Mouse (Mus musculus) heart, adult 2 months (tissue): ENCODE data around the gene Tut7. TPM values are rescaled to one million over a fixed set of nuclear protein-coding genes. Genes with fewer than 3 reads are reported as not detected.

Experiments used
- DNase-seq, 2 experiments: peaks; one replicate each; pipeline ENCODE4 v3.0.0; 2021
- H3K27ac ChIP-seq: fragments of 200-600 bp; 2 replicates; pipeline ENCODE4 v1.8.1; 2022
- H3K27me3 ChIP-seq: fragments of 200-500 bp; 2 replicates; pipeline ENCODE4 v1.6.1; 2012; ENCODE audit warnings: mild to moderate bottlenecking, low read length, inconsistent platforms, mixed read lengths; ENCODE audit not compliant: control insufficient read depth, insufficient read depth
- H3K36me3 ChIP-seq: fragments of 200-500 bp; 2 replicates; pipeline ENCODE4 v1.6.1; 2012; ENCODE audit warnings: low read length, inconsistent platforms; ENCODE audit not compliant: control insufficient read depth, insufficient read depth
- H3K4me1 ChIP-seq: fragments of 200-500 bp; 2 replicates; pipeline ENCODE4 v1.6.1; 2011; ENCODE audit warnings: low read length; ENCODE audit not compliant: control insufficient read depth, insufficient read depth
- H3K4me3 ChIP-seq: fragments of 200-600 bp; 2 replicates; pipeline ENCODE4 v1.8.1; 2022
- H3K79me2 ChIP-seq: fragments of 200-500 bp; replicated peaks from 2 replicates; pipeline ENCODE4 v1.6.1; 2012; ENCODE audit warnings: mild to moderate bottlenecking, inconsistent platforms, low read length, moderate library complexity, mixed read lengths; ENCODE audit not compliant: control insufficient read depth, insufficient read depth
- H3K9ac ChIP-seq: fragments of 200-500 bp; 2 replicates; pipeline ENCODE4 v1.6.1; 2012; ENCODE audit warnings: low read depth, mild to moderate bottlenecking, control low read depth, inconsistent platforms, low read length, mixed read lengths
- CTCF ChIP-seq: fragments of 200-600 bp; IDR thresholded peaks from 2 replicates; pipeline ENCODE4 v1.8.1; 2022; ENCODE audit warnings: antibody characterized with exemption, mild to moderate bottlenecking, moderate library complexity
- EP300 ChIP-seq: fragments of 200-500 bp; IDR thresholded peaks from 2 replicates; pipeline ENCODE4 v1.6.1; 2011; ENCODE audit warnings: low read depth, low read length, control low read depth; ENCODE audit not compliant: insufficient read depth
- POLR2A ChIP-seq: fragments of 200-500 bp; IDR thresholded peaks from 2 replicates; pipeline ENCODE4 v1.6.1; 2011; ENCODE audit warnings: mild to moderate bottlenecking, low read depth, low read length, control low read depth; ENCODE audit not compliant: insufficient read depth
- whole genome bisulfite sequencing: fragments of 180-500 bp; shearing (Covaris S2); methylation state at CpG from one replicate; pipeline ENCODE4 v1.1.7; 2018; 5-methylcytosine and 5-hydroxymethylcytosine counted together
- intact Hi-C: fragments of 180-260 bp; cut with DNase I; formaldehyde crosslinking; loops from one replicate; pipeline ENCODE4 v1.15.1; 2025
- polyA plus RNA-seq: library from polyadenylated mRNA; depleted of rRNA; stranded (reverse); fragments of >200 nt; gene quantifications from 2 replicates; pipeline ENCODE4 v1.2.3, GENCODE M21; 2012
- total RNA-seq, 2 experiments: library from RNA; stranded (reverse); gene quantifications; 2 replicates each; pipeline ENCODE4 v1.2.3; 2021

The Tut7 gene
- total and polyA plus RNA-seq, 3 experiments, result 10.3 to 45.1 (median 41.6) TPM

DNA sequence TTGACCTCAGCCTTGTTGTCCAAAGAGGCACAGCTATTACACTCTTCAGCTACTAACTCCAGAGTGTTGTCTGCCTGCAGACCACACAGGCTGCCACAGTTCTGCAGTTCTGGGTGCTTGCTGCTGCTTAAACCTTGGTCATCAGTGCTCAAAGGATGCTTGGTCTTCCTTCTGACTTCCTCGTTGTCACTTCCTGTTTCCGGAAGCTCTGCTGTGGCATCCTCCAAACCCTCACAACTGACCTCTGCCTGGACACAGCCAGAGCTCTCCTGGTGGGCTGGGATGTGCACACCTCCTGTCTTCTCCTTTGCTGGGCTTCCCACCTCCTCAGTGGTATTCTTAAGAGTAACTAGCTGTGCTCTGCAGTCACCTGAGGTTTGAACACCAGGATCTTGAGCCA lies 22.9 kb downstream of the Tut7 start:
- Histone ChIP-seq H3K4me1 (no peaks in the 10 kb centered on the region), H3K9ac (no peak overlapping the region), H3K4me3 (no peak overlapping the region), H3K36me3 (no peaks in the 10 kb centered on the region; the same call in none of the 2 replicates), H3K79me2 (peaks cover 2% of the 10 kb centered on the region; the same call in 1 of the 2 replicates), H3K27me3 (no peaks in the 10 kb centered on the region), H3K27ac (no peak overlapping the region)
- WGBS, result 40% methylated on average over 2 of the region's 2 CpGs
- TF ChIP-seq EP300 (no peak), POLR2A (no peak), CTCF (no peak)
- intact Hi-C loops, result no loop called here
- no peak for DNase-seq

DNA sequence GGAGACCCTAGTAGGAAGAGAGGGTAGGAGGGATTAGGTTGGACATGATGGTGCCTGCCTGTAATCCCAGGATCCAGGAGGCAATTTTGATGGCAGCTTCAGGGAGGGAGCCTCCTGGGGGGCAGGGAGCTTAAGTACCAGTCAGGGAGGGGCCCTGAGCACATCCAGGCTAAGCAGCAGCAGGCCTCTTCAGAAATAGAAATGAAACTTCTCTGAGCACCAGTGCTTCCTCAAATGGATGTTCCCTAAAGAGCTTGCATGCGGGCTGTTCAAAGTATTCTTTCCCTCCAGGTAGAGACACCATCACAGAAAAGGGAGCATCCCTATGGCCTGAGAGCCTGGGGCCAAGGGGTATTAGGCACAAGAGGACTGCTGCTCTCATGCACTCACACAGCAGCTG lies 24.6 kb downstream of the Tut7 start:
- no peaks in the 10 kb centered on the region for H3K27me3 ChIP-seq
- no peaks in the 10 kb centered on the region; the same call in 1 of the 2 replicates for H3K79me2 ChIP-seq
- H3K27ac ChIP-seq, result no peak overlapping the region
- H3K36me3 ChIP-seq, result no peaks in the 10 kb centered on the region; the same call in none of the 2 replicates
- no peak for DNase-seq
- no peak overlapping the region for H3K9ac ChIP-seq
- no peak overlapping the region for H3K4me3 ChIP-seq
- no peaks in the 10 kb centered on the region for H3K4me1 ChIP-seq
- intact Hi-C loops, result no loop called here
- WGBS, result 100% methylated on average over 1 of the region's 1 CpGs
- TF ChIP-seq EP300 (no peak), CTCF (no peak), POLR2A (no peak)

DNA sequence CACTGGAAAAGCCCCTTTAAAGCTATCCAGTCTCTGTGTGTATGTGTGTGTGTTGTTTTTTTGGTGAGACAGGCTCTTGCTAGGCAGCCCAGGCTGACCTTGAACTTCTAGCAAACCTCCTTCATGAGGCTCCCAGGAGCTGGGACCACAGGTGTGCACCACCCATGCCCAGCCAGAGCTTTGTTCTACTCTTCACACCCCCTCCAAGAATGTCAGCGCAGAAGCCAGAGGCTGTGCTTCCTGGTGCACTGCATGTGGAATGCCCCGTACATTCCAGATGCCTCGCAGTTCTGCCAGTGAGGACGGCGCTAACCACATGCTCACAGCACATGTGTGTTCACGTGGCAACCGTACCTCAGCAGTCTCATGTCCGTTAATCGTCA lies 26.5 kb downstream of the Tut7 start:
- no peak for DNase-seq
- TF ChIP-seq CTCF (no peak), EP300 (no peak), POLR2A (no peak)
- no peaks in the 10 kb centered on the region; the same call in 1 of the 2 replicates for H3K79me2 ChIP-seq
- H3K27me3 ChIP-seq, result no peaks in the 10 kb centered on the region
- H3K27ac ChIP-seq, result no peak overlapping the region
- H3K4me3 ChIP-seq, result no peak overlapping the region
- intact Hi-C loops, result no loop called here
- H3K9ac ChIP-seq, result no peak overlapping the region
- no peaks in the 10 kb centered on the region for H3K4me1 ChIP-seq
- 93% methylated on average over 9 of the region's 9 CpGs for WGBS
- peaks cover 3% of the 10 kb centered on the region for H3K36me3 ChIP-seq

DNA sequence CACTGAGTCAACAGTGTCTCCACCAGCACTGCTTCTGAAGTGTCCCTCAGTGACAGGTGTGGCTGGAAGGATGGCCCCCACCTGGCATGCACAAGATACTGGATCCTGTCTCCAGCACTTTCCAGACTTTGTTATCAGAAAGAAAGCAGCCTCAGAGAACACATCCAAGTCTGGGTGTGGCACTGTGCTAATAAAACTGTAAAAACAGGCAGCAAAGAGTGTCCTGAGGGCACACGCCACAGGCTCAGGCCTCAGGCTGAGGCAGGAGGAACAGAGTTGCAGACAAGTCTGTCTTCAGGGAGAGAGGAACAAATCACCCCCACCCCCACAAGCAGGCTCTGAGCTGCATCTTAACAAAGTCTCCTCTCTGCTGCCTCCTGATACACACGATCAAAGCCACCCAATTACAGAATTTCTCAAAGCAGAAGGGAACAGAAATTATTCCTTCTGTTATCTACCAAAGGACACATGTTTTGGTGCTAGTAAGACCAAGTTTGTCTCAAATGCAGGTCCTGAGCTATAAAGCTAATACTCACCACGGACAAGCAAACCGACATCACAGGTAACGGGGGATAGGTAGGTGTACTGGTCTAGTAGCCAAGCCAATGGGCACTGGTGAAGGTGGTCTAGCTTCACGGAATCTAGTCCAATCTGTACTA lies 27.0 kb downstream of the Tut7 start:
- H3K79me2 ChIP-seq, result no peaks in the 10 kb centered on the region; the same call in 1 of the 2 replicates
- no peak overlapping the region for H3K4me3 ChIP-seq
- no peak for DNase-seq
- intact Hi-C loops, result no loop called here
- no peak for TF ChIP-seq CTCF
- no peak for TF ChIP-seq POLR2A
- no peak for TF ChIP-seq EP300
- WGBS, result 92% methylated on average over 6 of the region's 6 CpGs
- H3K27me3 ChIP-seq, result no peaks in the 10 kb centered on the region
- no peaks in the 10 kb centered on the region for H3K4me1 ChIP-seq
- no peak overlapping the region for H3K27ac ChIP-seq
- H3K9ac ChIP-seq, result no peak overlapping the region
- peaks cover 3% of the 10 kb centered on the region for H3K36me3 ChIP-seq

DNA sequence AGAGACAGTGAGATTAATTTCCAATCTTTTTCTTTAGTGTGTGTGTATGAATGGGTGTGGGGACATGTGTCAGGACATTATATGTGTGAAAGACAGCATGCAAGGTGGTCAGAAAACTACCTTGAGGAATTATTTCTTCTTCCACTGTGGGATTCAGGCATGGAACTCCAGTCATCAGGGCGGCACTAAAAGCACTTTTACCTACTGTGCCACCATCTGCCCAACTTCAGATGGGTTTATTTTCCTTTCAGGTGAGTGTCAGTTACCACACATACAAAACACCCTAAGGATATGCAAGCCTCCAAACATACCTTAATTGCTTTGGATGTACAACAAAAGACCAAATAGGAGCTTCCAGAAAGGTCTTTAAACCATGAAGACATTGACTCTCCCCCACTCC lies 28.2 kb downstream of the Tut7 start:
- Histone ChIP-seq H3K9ac (no peak overlapping the region), H3K79me2 (no peaks in the 10 kb centered on the region; the same call in 1 of the 2 replicates), H3K4me3 (no peak overlapping the region), H3K27me3 (no peaks in the 10 kb centered on the region), H3K36me3 (peaks cover 3% of the 10 kb centered on the region), H3K4me1 (no peaks in the 10 kb centered on the region), H3K27ac (no peak overlapping the region)
- intact Hi-C loops, result no loop called here
- no peak for DNase-seq
- no peak for TF ChIP-seq EP300
- no peak for TF ChIP-seq CTCF
- TF ChIP-seq POLR2A, result no peak
- WGBS, result 93% methylated on average over 1 of the region's 1 CpGs

DNA sequence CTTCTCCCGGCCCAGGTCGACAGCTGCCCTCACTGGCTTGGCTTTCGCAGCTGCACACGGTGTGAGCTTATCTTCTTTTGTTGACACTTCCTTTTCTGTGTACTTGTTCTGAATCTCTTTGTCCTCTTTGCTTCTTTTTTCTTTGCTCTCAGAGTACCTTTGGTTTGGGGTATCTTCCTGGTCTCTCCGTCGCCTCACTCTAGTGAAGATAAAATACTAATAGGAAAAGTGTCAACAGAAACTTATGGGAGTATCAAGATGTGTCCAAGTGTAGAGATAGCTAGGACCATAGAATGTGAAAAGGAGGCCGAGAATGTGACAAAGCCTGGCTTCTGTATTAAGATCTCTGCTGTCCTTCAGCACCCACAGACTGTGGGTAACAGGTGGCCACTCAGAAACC lies 40.8 kb downstream of the Tut7 start, which contains the start of gene Gm49354:
Gene Gm49354, minus strand, starts transcription at position 101 of the 400 bp plus-strand sequence.
- no peaks in the 10 kb centered on the region; the same call in 1 of the 2 replicates for H3K36me3 ChIP-seq
- H3K27ac ChIP-seq, result no peak within 1 kb of the TSS
- H3K27me3 ChIP-seq, result no peaks in the 10 kb centered on the region
- no peaks in the 10 kb centered on the region for H3K4me1 ChIP-seq
- no peak within 1 kb of the TSS for H3K4me3 ChIP-seq
- no peaks in the 10 kb centered on the region; the same call in 1 of the 2 replicates for H3K79me2 ChIP-seq
- H3K9ac ChIP-seq, result no peak within 1 kb of the TSS
- WGBS, result 82% methylated on average over 7 of the region's 7 CpGs
- TF ChIP-seq POLR2A (no peak), CTCF (no peak), EP300 (no peak)
- DNase-seq, result no peak
- intact Hi-C loops, result no loop called here
